Mouse (Mus musculus) gastrocnemius, postnatal 14 days (tissue): ENCODE measurements around the gene A430089I19Rik. TPM values are rescaled to one million over a fixed set of nuclear protein-coding genes. Genes with fewer than 3 reads are reported as not detected.
"Not testable (repeated sequence)": the region's sequence is repeated elsewhere in the genome, so short reads cannot be mapped to it uniquely, and the experiment has no call there.

Experiments
- DNase-seq: peaks from one replicate; pipeline ENCODE4 v3.0.0; 2021; ENCODE audit warnings: mixed read lengths
- intact Hi-C: fragments of 180-260 bp; cut with DNase I; formaldehyde crosslinking; loops from one replicate; pipeline ENCODE4 v1.15.1; 2025; ENCODE audit warnings: low total_unique reads
- long read RNA-seq, 2 experiments: library from polyadenylated mRNA; stranded (forward); transcript quantifications; one replicate each; pipeline ENCODE4 v2.0.0; 2021
- total RNA-seq, 2 experiments: library from RNA; stranded (reverse); gene quantifications; 2 replicates each; pipeline ENCODE4 v1.2.3; 2021

Gene A430089I19Rik
- not detected for total RNA-seq
- long read RNA-seq, experiment 1: 0 reads
- long read RNA-seq, experiment 2: 0 reads

DNA sequence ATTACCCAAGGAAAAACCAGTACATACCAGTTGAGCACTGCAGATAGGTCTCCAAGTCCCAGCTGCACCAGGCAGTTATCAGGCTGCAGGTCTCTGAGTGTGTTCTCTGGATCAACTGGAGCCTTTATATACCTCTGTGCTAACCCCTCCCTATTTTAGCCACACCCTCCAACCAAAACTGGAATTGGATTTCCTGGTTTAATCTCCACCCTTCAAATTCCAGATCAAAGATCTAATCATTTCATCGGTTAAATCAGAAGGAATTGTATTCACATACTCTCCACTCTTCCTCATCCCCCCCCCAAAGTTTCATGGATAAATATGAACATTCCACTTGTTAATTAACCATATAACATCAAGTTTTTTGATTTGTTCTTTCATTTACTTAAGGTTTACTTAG lies at the start of gene A430089I19Rik:
A430089I19Rik (minus strand) TSS at position 101 of the 400 bp plus-strand sequence.
- intact Hi-C loops, DNase-seq: not testable (repeated sequence)

DNA sequence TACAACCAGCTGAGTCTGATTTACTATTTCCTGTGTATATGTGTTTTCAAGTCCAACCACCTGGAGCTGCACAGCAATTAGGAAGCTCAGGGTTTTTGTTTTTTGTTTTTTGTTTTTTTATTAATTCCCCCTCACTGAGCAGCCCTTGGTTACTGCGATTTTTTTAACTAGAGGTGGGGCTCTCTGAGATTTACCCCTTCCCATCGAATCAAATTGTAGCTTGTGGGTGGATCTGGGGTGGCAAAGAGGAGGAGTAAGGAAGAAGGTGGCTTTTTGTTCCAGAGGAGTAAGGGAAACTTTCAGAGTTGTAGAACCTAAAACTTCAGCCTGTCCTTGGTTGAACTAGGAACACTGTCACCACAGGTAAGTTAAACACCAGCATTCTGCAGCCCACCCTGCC lies 32.9 kb upstream of the A430089I19Rik start, which contains the start of gene AA792892:
AA792892 (plus strand) TSS at position 301 of the 400 bp plus-strand sequence.
- DNase-seq, intact Hi-C loops: not testable (repeated sequence)

DNA sequence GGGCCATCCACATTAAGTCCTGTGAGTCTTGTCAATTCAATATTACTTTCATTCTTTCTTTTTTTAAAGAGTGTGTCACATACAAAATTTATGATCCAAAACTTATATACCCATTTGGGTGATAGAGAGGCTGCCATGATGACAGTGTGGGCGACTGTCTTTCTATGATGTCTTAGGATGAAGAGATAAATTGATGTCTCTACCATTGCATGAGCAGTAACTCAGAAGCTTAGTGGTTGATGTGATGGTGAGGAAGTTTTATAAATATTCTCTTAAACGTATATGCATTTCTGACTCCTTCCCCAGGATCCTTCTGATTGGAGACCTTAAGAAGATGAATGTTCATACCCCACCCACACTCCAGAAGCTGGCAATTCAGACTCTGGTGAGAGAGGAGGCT lies 7.5 kb upstream of the A430089I19Rik start, which contains the start of gene Gm6502:
Gm6502 (plus strand) TSS at position 301 of the 400 bp plus-strand sequence.
- intact Hi-C loops, DNase-seq: not testable (repeated sequence)

Other genes starting within 250 kb of the A430089I19Rik start
- not detected for gene BC061212, start 236.3 kb downstream of the A430089I19Rik start, total RNA-seq
- not detected for gene Gm6351, start 230.4 kb downstream of the A430089I19Rik start, total RNA-seq
- not detected for gene Gm3106, start 88.8 kb downstream of the A430089I19Rik start, total RNA-seq
- gene Gm6502, start 7.6 kb upstream of the A430089I19Rik start, total RNA-seq: not detected
- gene AA792892, start 33.0 kb upstream of the A430089I19Rik start, total RNA-seq: not detected
- gene Gm7682, start 139.0 kb upstream of the A430089I19Rik start, total RNA-seq: not detected
- gene Gm3139, start 219.5 kb upstream of the A430089I19Rik start, total RNA-seq: not detected